Mouse (Mus musculus): Measurements from ENCODE around the gene H2afy. TPM values are rescaled to one million over a fixed set of nuclear protein-coding genes. Genes with fewer than 3 reads are reported as not detected.
A peak's percentile ranks its signal among the peaks of the same experiment; 100 is the strongest.

The H2afy gene
- polyA plus RNA-seq, 1 experiment from 2014 or later = 287 TPM

- WGBS = 81% methylated on average over 5 of the region's 5 CpGs
- Histone ChIP-seq H3K36me3 (replicated peaks; ENCODE audit: control insufficient read depth, insufficient read depth) (peaks cover 54% of the 10 kb centered on the region), H3K4me3 (replicated peaks; ENCODE audit: low read length) (no peak overlapping the region)
These were observed 63.0 kb downstream of the H2afy start for GRCm38 (mm10) chr13:56073186-56073585.

GRCm38 (mm10) chr13:56072268-56072607 is 63.9 kb downstream of the H2afy start:
- H3K36me3 ChIP-seq (replicated peaks; ENCODE audit: control insufficient read depth, insufficient read depth) = peaks cover 47% of the 10 kb centered on the region
- 33% methylated on average over 4 of the region's 4 CpGs for WGBS
- ATAC-seq (ENCODE audit: low FRiP score) (no peak), DNase-seq (ENCODE audit: low spot score) (no peak)
- no peaks in the 10 kb centered on the region for H3K27me3 ChIP-seq (ENCODE audit: control insufficient read depth, insufficient read depth, low read length)
- H3K9me3 ChIP-seq (ENCODE audit: control insufficient read depth, low read length) = no peaks in the 10 kb centered on the region
- no peak overlapping the region for H3K4me2 ChIP-seq (replicated peaks)
- peaks cover 7% of the 10 kb centered on the region; the same call in 1 of the 2 replicates for H3K4me1 ChIP-seq (replicated peaks; ENCODE audit: control insufficient read depth, insufficient read depth, low read length)
- H3K9ac ChIP-seq = no peak overlapping the region
- no peak overlapping the region for H3K4me3 ChIP-seq (replicated peaks; ENCODE audit: low read length)
- no peak overlapping the region for H3K27ac ChIP-seq

More at GRCm38 (mm10) chr13:56073186-56073585, 63.0 kb downstream of the H2afy start:
- no peak for ATAC-seq (ENCODE audit: low FRiP score)
- peaks cover 7% of the 10 kb centered on the region; the same call in 1 of the 2 replicates for H3K4me1 ChIP-seq (replicated peaks; ENCODE audit: control insufficient read depth, insufficient read depth, low read length)
- no peaks in the 10 kb centered on the region for H3K27me3 ChIP-seq (ENCODE audit: control insufficient read depth, insufficient read depth, low read length)
- 0 out of 2 replicates have a peak overlapping the region, but pooled peaks have one; percentile 8 for H3K9ac ChIP-seq
- no peak overlapping the region for H3K4me2 ChIP-seq (replicated peaks)
- no peak overlapping the region for H3K27ac ChIP-seq
- DNase-seq (ENCODE audit: low spot score) = no peak
- no peaks in the 10 kb centered on the region for H3K9me3 ChIP-seq (ENCODE audit: control insufficient read depth, low read length)

GRCm38 (mm10) chr13:56071586-56072267 is 64.4 kb downstream of the H2afy start:
- Histone ChIP-seq H3K9ac (0 out of 2 replicates have a peak overlapping the region, but pooled peaks have one; percentile 34), H3K9me3 (ENCODE audit: control insufficient read depth, low read length) (no peaks in the 10 kb centered on the region), H3K36me3 (replicated peaks; ENCODE audit: control insufficient read depth, insufficient read depth) (peaks cover 42% of the 10 kb centered on the region), H3K27ac (peak overlapping the region; percentile 51), H3K4me2 (replicated peaks) (no peak overlapping the region), H3K4me1 (replicated peaks; ENCODE audit: control insufficient read depth, insufficient read depth, low read length) (peaks cover 7% of the 10 kb centered on the region; the same call in 1 of the 2 replicates), H3K27me3 (ENCODE audit: control insufficient read depth, insufficient read depth, low read length) (no peaks in the 10 kb centered on the region), H3K4me3 (replicated peaks; ENCODE audit: low read length) (no peak overlapping the region)
- ATAC-seq (ENCODE audit: low FRiP score) (no peak), DNase-seq (ENCODE audit: low spot score) (peak; percentile 76)
- 65% methylated on average over 16 of the region's 16 CpGs for WGBS

- no peak overlapping the region for H3K9ac ChIP-seq
- H3K27me3 ChIP-seq (ENCODE audit: control insufficient read depth, insufficient read depth, low read length) = no peaks in the 10 kb centered on the region
- peaks cover 7% of the 10 kb centered on the region; the same call in 1 of the 2 replicates for H3K4me1 ChIP-seq (replicated peaks; ENCODE audit: control insufficient read depth, insufficient read depth, low read length)
- 74% methylated on average over 6 of the region's 6 CpGs for WGBS
- no peak overlapping the region for H3K4me2 ChIP-seq (replicated peaks)
- ATAC-seq (ENCODE audit: low FRiP score) (no peak), DNase-seq (ENCODE audit: low spot score) (no peak)
- H3K9me3 ChIP-seq (ENCODE audit: control insufficient read depth, low read length) = no peaks in the 10 kb centered on the region
- no peak overlapping the region for H3K4me3 ChIP-seq (replicated peaks; ENCODE audit: low read length)
- H3K36me3 ChIP-seq (replicated peaks; ENCODE audit: control insufficient read depth, insufficient read depth) = peaks cover 21% of the 10 kb centered on the region; the same call in 1 of the 2 replicates
- H3K27ac ChIP-seq = no peak overlapping the region
These were observed 66.5 kb downstream of the H2afy start for GRCm38 (mm10) chr13:56069643-56070042.

GRCm38 (mm10) chr13:56068517-56068916 is 67.6 kb downstream of the H2afy start:
- WGBS = 20% methylated on average over 4 of the region's 4 CpGs
- Histone ChIP-seq H3K4me3 (replicated peaks; ENCODE audit: low read length) (no peak overlapping the region), H3K27me3 (ENCODE audit: control insufficient read depth, insufficient read depth, low read length) (no peaks in the 10 kb centered on the region), H3K4me2 (replicated peaks) (no peak overlapping the region), H3K9ac (no peak overlapping the region), H3K36me3 (replicated peaks; ENCODE audit: control insufficient read depth, insufficient read depth) (peaks cover 10% of the 10 kb centered on the region; the same call in 1 of the 2 replicates), H3K9me3 (ENCODE audit: control insufficient read depth, low read length) (no peaks in the 10 kb centered on the region), H3K27ac (no peak overlapping the region), H3K4me1 (replicated peaks; ENCODE audit: control insufficient read depth, insufficient read depth, low read length) (peaks cover 7% of the 10 kb centered on the region; the same call in 1 of the 2 replicates)
- ATAC-seq (ENCODE audit: low FRiP score) (no peak), DNase-seq (ENCODE audit: low spot score) (no peak)

- H3K4me1 ChIP-seq (replicated peaks; ENCODE audit: control insufficient read depth, insufficient read depth, low read length) = 0 out of 2 replicates have a peak, but pooled peaks cover 7% of the 10 kb centered on the region
- no peaks in the 10 kb centered on the region for H3K27me3 ChIP-seq (ENCODE audit: control insufficient read depth, insufficient read depth, low read length)
- no peak overlapping the region for H3K9ac ChIP-seq
- H3K9me3 ChIP-seq (ENCODE audit: control insufficient read depth, low read length) = no peaks in the 10 kb centered on the region
- H3K27ac ChIP-seq = no peak overlapping the region
- H3K4me3 ChIP-seq (replicated peaks; ENCODE audit: low read length) = no peak overlapping the region
- no peaks in the 10 kb centered on the region; the same call in 1 of the 2 replicates for H3K36me3 ChIP-seq (replicated peaks; ENCODE audit: control insufficient read depth, insufficient read depth)
- 89% methylated on average over 2 of the region's 2 CpGs for WGBS
- DNase-seq (ENCODE audit: low spot score) (no peak), ATAC-seq (ENCODE audit: low FRiP score) (no peak)
- no peak overlapping the region for H3K4me2 ChIP-seq (replicated peaks)
These were observed 69.3 kb downstream of the H2afy start for GRCm38 (mm10) chr13:56066904-56067303.

- 0 out of 2 replicates have a peak, but pooled peaks cover 7% of the 10 kb centered on the region for H3K4me1 ChIP-seq (replicated peaks; ENCODE audit: control insufficient read depth, insufficient read depth, low read length)
- ATAC-seq (ENCODE audit: low FRiP score) (no peak), DNase-seq (ENCODE audit: low spot score) (no peak)
- H3K27ac ChIP-seq = no peak overlapping the region
- no peaks in the 10 kb centered on the region for H3K9me3 ChIP-seq (ENCODE audit: control insufficient read depth, low read length)
- H3K4me2 ChIP-seq (replicated peaks) = no peak overlapping the region
- WGBS = 80% methylated on average over 21 of the region's 21 CpGs
- H3K4me3 ChIP-seq (replicated peaks; ENCODE audit: low read length) = no peak overlapping the region
- no peaks in the 10 kb centered on the region; the same call in 1 of the 2 replicates for H3K36me3 ChIP-seq (replicated peaks; ENCODE audit: control insufficient read depth, insufficient read depth)
- no peak overlapping the region for H3K9ac ChIP-seq
- no peaks in the 10 kb centered on the region for H3K27me3 ChIP-seq (ENCODE audit: control insufficient read depth, insufficient read depth, low read length)
These were observed 70.0 kb downstream of the H2afy start for GRCm38 (mm10) chr13:56066152-56066551.

- no peak for ATAC-seq (ENCODE audit: low FRiP score)
- no peaks in the 10 kb centered on the region for H3K9me3 ChIP-seq (ENCODE audit: control insufficient read depth, low read length)
- no peak for DNase-seq (ENCODE audit: low spot score)
- no peaks in the 10 kb centered on the region; the same call in 1 of the 2 replicates for H3K4me1 ChIP-seq (replicated peaks; ENCODE audit: control insufficient read depth, insufficient read depth, low read length)
- no peak overlapping the region for H3K4me2 ChIP-seq (replicated peaks)
- no peak overlapping the region for H3K9ac ChIP-seq
- H3K4me3 ChIP-seq (replicated peaks; ENCODE audit: low read length) = no peak overlapping the region
- 83% methylated on average over 8 of the region's 8 CpGs for WGBS
- H3K27me3 ChIP-seq (ENCODE audit: control insufficient read depth, insufficient read depth, low read length) = no peaks in the 10 kb centered on the region
- no peaks in the 10 kb centered on the region for H3K36me3 ChIP-seq (replicated peaks; ENCODE audit: control insufficient read depth, insufficient read depth)
- no peak overlapping the region for H3K27ac ChIP-seq
These were observed 78.4 kb downstream of the H2afy start for GRCm38 (mm10) chr13:56057761-56058160.

- Histone ChIP-seq H3K9me3 (ENCODE audit: control insufficient read depth, low read length) (no peaks in the 10 kb centered on the region), H3K4me1 (replicated peaks; ENCODE audit: control insufficient read depth, insufficient read depth, low read length) (no peaks in the 10 kb centered on the region; the same call in 1 of the 2 replicates), H3K36me3 (replicated peaks; ENCODE audit: control insufficient read depth, insufficient read depth) (no peaks in the 10 kb centered on the region), H3K9ac (no peak overlapping the region), H3K4me3 (replicated peaks; ENCODE audit: low read length) (no peak overlapping the region), H3K27ac (no peak overlapping the region), H3K4me2 (replicated peaks) (no peak overlapping the region), H3K27me3 (ENCODE audit: control insufficient read depth, insufficient read depth, low read length) (no peaks in the 10 kb centered on the region)
- ATAC-seq (ENCODE audit: low FRiP score) (no peak), DNase-seq (ENCODE audit: low spot score) (no peak)
- 86% methylated on average over 5 of the region's 5 CpGs for WGBS
These were observed 80.4 kb downstream of the H2afy start for GRCm38 (mm10) chr13:56055720-56056119.

All from hindbrain, embryonic 14.5 days (tissue).